Mouse (Mus musculus): Measurements from ENCODE around the gene Zbp1. TPM values are rescaled to one million over a fixed set of nuclear protein-coding genes. Genes with fewer than 3 reads are reported as not detected.

Zbp1 gene
- polyA plus RNA-seq, 1 experiment from 2014 or later, result 0.41 TPM

DNA sequence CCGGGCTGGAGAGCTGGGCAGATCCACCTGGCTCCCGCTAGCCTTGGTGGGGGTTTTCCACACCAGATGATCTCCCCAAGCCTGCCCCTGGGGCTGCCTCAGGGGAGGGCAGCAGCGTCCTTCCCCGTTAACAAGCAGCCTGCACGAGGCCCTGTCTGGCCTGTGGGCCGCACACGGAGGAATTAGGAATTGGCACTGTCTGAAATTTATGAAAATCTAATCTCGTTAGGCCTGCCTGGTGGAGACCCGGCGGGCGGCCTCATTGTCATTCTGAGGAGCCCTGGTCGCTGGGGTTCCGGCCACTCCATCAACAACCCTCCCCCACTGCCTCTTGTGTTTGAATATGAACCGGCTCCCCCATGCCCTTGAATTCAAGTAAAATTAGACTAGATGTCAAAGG lies 19.8 kb upstream of the Zbp1 start:
- H3K4me2 ChIP-seq, result no peak overlapping the region
- H3K9ac ChIP-seq, result no peak overlapping the region
- H3K9me3 ChIP-seq (ENCODE audit: low read depth, low read length), result no peaks in the 10 kb centered on the region
- WGBS, result 22% methylated on average over 14 of the region's 14 CpGs
- TF ChIP-seq CTCF (IDR thresholded peaks at IDR 0.05; ENCODE audit: low read depth), result no peak
- no peak for ATAC-seq (ENCODE audit: insufficient read depth)
- peaks cover 44% of the 10 kb centered on the region for H3K4me1 ChIP-seq (ENCODE audit: insufficient read depth)
- no peak overlapping the region for H3K4me3 ChIP-seq (ENCODE audit: low read depth, low read length)
- H3K27me3 ChIP-seq (ENCODE audit: insufficient read depth, low read length), result no peaks in the 10 kb centered on the region
- H3K27ac ChIP-seq (ENCODE audit: low read depth), result no peak overlapping the region
- H3K36me3 ChIP-seq (ENCODE audit: insufficient read depth), result peaks cover 9% of the 10 kb centered on the region
- DNase-seq, result no peak

DNA sequence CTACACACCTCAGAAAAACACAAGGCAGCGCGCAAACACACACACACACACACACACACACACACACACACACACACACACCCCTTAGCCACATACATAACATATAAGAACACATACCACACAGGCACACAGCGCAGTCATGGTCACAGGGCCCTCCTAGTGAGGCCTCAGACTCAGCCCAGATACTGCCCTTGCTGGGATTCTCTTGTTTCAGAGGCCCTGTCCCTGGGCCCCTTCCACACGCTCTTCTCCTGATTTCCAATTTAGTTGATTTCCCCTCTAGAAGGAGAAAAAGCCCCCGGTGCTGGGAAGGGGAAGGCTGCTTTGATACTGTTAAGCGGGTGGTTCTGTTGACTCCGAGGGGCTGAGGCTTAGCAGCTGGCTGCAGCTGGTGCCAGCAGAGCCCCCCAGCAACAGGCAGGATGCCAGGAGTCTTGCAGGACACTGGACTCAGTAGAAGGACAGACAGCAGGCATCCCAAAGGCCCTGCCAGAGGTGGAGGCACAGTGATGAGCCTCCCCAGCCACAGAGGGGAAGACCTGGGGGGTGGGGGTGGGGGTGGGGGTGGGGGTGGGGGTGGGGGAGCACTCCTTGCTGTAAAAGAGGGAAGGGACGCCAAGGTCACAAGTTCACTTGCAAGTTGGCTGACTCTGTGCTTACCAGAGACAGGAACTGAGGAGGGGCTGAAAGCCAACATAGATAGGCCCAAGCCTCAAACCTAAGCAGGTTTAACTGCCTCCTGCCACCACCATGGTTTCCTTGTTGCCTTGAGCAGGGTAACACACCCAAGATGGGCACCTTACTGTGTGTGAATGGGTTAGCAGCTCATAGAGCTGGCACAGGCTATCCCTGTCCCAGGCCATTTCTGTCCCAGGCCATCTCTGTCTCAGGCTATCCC lies 17.0 kb upstream of the Zbp1 start:
- 41% methylated on average over 8 of the region's 8 CpGs for WGBS
- DNase-seq, result peak; percentile 92

GRCm38 (mm10) chr2:173232766-173233099 lies 14.0 kb upstream of the Zbp1 start:
- H3K9me3 ChIP-seq (ENCODE audit: low read depth, low read length), result no peaks in the 10 kb centered on the region
- WGBS, result 83% methylated on average over 8 of the region's 8 CpGs
- no peak overlapping the region for H3K9ac ChIP-seq
- ATAC-seq (ENCODE audit: insufficient read depth), result no peak
- H3K4me1 ChIP-seq (ENCODE audit: insufficient read depth), result peaks cover 31% of the 10 kb centered on the region
- H3K27ac ChIP-seq (ENCODE audit: low read depth), result no peak overlapping the region
- no peak overlapping the region for H3K4me2 ChIP-seq
- DNase-seq, result no peak
- peaks cover 53% of the 10 kb centered on the region for H3K36me3 ChIP-seq (ENCODE audit: insufficient read depth)
- no peaks in the 10 kb centered on the region for H3K27me3 ChIP-seq (ENCODE audit: insufficient read depth, low read length)
- peak; percentile 41 for TF ChIP-seq CTCF (IDR thresholded peaks at IDR 0.05; ENCODE audit: low read depth)
- H3K4me3 ChIP-seq (ENCODE audit: low read depth, low read length), result no peak overlapping the region

More for the DNA sequence above, 17.0 kb upstream of the Zbp1 start:
- no peak overlapping the region for H3K9ac ChIP-seq
- no peaks in the 10 kb centered on the region for H3K27me3 ChIP-seq (ENCODE audit: insufficient read depth, low read length)
- no peaks in the 10 kb centered on the region for H3K9me3 ChIP-seq (ENCODE audit: low read depth, low read length)
- no peak for TF ChIP-seq CTCF (IDR thresholded peaks at IDR 0.05; ENCODE audit: low read depth)
- H3K36me3 ChIP-seq (ENCODE audit: insufficient read depth), result peaks cover 37% of the 10 kb centered on the region
- H3K27ac ChIP-seq (ENCODE audit: low read depth), result peak overlapping the region; percentile 84
- ATAC-seq (ENCODE audit: insufficient read depth), result peak; percentile 82
- H3K4me3 ChIP-seq (ENCODE audit: low read depth, low read length), result no peak overlapping the region
- peak overlapping the region; percentile 35 for H3K4me2 ChIP-seq
- H3K4me1 ChIP-seq (ENCODE audit: insufficient read depth), result peaks cover 44% of the 10 kb centered on the region

DNA sequence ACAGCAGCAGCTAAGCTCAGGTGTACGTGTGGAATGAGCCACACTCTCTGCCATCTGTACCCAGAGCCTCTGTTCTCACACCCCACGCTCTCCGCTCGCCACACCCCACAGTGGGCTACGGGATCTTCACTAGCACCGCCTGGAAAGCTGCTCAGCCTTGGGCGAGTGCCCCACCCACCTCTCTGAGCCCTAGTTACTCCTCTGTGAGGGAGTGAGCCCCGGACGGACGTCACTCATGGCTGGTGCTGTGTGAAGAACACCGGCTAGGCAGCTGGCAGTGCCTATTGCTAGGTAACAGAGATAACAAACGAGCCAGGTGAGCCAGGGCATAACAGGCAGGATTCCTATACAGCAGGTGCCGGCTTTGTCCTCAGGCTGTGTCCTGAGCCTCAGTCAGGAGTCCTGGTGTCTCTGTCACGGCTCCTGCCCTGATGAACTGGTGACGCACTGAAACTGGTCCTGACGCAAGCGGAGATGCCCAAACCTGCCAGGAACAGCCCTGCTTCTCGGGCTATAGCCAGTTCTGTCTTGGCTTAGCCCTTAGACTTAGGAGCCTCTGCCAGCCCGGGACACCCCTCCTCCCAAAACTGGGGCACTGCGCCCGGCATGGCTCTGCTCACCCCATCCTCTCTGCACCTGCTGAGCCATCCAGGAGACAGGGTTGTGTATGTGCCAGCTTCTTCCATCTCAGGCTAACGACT lies 13.5 kb upstream of the Zbp1 start:
- no peak overlapping the region for H3K4me3 ChIP-seq (ENCODE audit: low read depth, low read length)
- DNase-seq (no peak), ATAC-seq (ENCODE audit: insufficient read depth) (no peak)
- H3K36me3 ChIP-seq (ENCODE audit: insufficient read depth), result peaks cover 55% of the 10 kb centered on the region
- no peak overlapping the region for H3K4me2 ChIP-seq
- WGBS, result 81% methylated on average over 22 of the region's 22 CpGs
- no peak overlapping the region for H3K27ac ChIP-seq (ENCODE audit: low read depth)
- no peaks in the 10 kb centered on the region for H3K9me3 ChIP-seq (ENCODE audit: low read depth, low read length)
- H3K27me3 ChIP-seq (ENCODE audit: insufficient read depth, low read length), result no peaks in the 10 kb centered on the region
- H3K9ac ChIP-seq, result no peak overlapping the region
- TF ChIP-seq CTCF (IDR thresholded peaks at IDR 0.05; ENCODE audit: low read depth), result no peak
- peaks cover 25% of the 10 kb centered on the region for H3K4me1 ChIP-seq (ENCODE audit: insufficient read depth)

- Histone ChIP-seq H3K36me3 (ENCODE audit: insufficient read depth) (peaks cover 72% of the 10 kb centered on the region), H3K4me3 (ENCODE audit: low read depth, low read length) (no peak overlapping the region), H3K9ac (no peak overlapping the region), H3K27me3 (ENCODE audit: insufficient read depth, low read length) (no peaks in the 10 kb centered on the region), H3K27ac (ENCODE audit: low read depth) (peak overlapping the region; percentile 3; the same call in 1 of the 2 replicates), H3K4me2 (peak overlapping the region; percentile 28; the same call in 1 of the 2 replicates), H3K9me3 (ENCODE audit: low read depth, low read length) (no peaks in the 10 kb centered on the region), H3K4me1 (ENCODE audit: insufficient read depth) (peaks cover 2% of the 10 kb centered on the region; the same call in 1 of the 2 replicates)
- DNase-seq, result peak; percentile 96
- ATAC-seq (ENCODE audit: insufficient read depth), result peak; percentile 70
- WGBS, result 7% methylated on average over 10 of the region's 10 CpGs
- TF ChIP-seq CTCF (IDR thresholded peaks at IDR 0.05; ENCODE audit: low read depth), result peak; percentile 96
Observed at GRCm38 (mm10) chr2:173229578-173230224, 11.0 kb upstream of the Zbp1 start.

DNA sequence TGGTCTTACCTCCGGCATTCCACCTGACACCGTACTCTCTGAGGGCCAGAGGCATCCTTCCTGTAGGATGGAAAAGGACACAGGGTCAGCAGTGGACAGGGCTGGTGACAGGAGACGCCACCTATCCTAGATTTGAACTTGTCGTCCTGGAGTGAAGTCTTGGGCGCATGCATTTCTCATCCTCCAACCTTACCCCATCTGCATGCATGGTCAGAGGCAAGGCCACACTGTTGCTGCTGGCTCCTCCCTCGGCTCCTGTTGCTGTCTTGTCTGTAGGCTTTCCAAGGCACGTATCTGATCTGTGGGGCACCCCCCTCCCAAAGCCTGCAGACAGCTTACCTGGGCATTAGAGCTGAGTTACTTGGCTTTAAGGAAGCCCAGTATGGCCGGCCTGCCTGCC lies 9.8 kb upstream of the Zbp1 start:
- Histone ChIP-seq H3K4me1 (ENCODE audit: insufficient read depth) (no peaks in the 10 kb centered on the region; the same call in 1 of the 2 replicates), H3K4me3 (ENCODE audit: low read depth, low read length) (no peak overlapping the region), H3K36me3 (ENCODE audit: insufficient read depth) (peaks cover 66% of the 10 kb centered on the region), H3K4me2 (no peak overlapping the region), H3K27me3 (ENCODE audit: insufficient read depth, low read length) (no peaks in the 10 kb centered on the region), H3K9me3 (ENCODE audit: low read depth, low read length) (no peaks in the 10 kb centered on the region), H3K9ac (no peak overlapping the region), H3K27ac (ENCODE audit: low read depth) (no peak overlapping the region)
- WGBS, result 83% methylated on average over 8 of the region's 8 CpGs
- no peak for TF ChIP-seq CTCF (IDR thresholded peaks at IDR 0.05; ENCODE audit: low read depth)
- DNase-seq (no peak), ATAC-seq (ENCODE audit: insufficient read depth) (no peak)

DNA sequence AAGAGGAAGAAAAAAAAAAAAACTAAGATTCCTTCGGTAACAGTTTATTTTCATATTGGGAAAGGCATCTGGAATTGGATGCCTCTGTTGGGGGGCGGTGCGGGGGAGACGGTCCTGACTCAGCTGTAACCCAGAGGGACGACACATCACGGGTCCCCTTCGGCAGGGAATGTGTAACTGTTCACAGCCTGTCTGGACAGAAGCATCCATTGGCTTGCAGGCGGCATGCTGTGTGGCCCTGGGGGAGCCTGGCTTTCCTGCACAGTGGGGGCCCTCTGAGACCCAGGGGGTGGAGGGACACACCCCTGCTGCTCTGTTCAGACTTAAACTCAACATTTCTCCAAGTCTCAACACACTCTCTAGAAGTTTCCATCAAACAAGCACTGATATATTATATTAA lies 8.1 kb upstream of the Zbp1 start:
- Histone ChIP-seq H3K27ac (ENCODE audit: low read depth) (no peak overlapping the region), H3K4me3 (ENCODE audit: low read depth, low read length) (no peak overlapping the region), H3K27me3 (ENCODE audit: insufficient read depth, low read length) (no peaks in the 10 kb centered on the region), H3K4me2 (no peak overlapping the region), H3K9ac (no peak overlapping the region), H3K9me3 (ENCODE audit: low read depth, low read length) (no peaks in the 10 kb centered on the region), H3K36me3 (ENCODE audit: insufficient read depth) (peaks cover 48% of the 10 kb centered on the region), H3K4me1 (ENCODE audit: insufficient read depth) (no peaks in the 10 kb centered on the region; the same call in 1 of the 2 replicates)
- no peak for ATAC-seq (ENCODE audit: insufficient read depth)
- DNase-seq, result no peak
- TF ChIP-seq CTCF (IDR thresholded peaks at IDR 0.05; ENCODE audit: low read depth), result no peak
- 84% methylated on average over 8 of the region's 8 CpGs for WGBS

All from lung, embryonic 14.5 days (tissue).